Mouse (Mus musculus): ENCODE measurements around the gene Ntsr1. TPM values are rescaled to one million over a fixed set of nuclear protein-coding genes. Genes with fewer than 3 reads are reported as not detected.

Ntsr1 gene
- polyA plus RNA-seq, 1 experiment = not detected

- Histone ChIP-seq H3K27ac (ENCODE audit: insufficient read depth, low read depth, low read length) (no peak overlapping the region), H3K4me1 (ENCODE audit: control insufficient read depth, insufficient read depth, low read length) (no peaks in the 10 kb centered on the region), H3K4me3 (ENCODE audit: insufficient read depth, low read depth, low read length) (no peak overlapping the region)
- WGBS = 72% methylated on average over 5 of the region's 5 CpGs
- TF ChIP-seq POLR2A (IDR thresholded peaks at IDR 0.05; ENCODE audit: insufficient read depth, low read depth, low read length) (no peak), CTCF (IDR thresholded peaks at IDR 0.05; ENCODE audit: insufficient read depth, low read depth, low read length) (no peak)
Observed at GRCm38 (mm10) chr2:180521437-180522221, 21.9 kb downstream of the Ntsr1 start.

DNA sequence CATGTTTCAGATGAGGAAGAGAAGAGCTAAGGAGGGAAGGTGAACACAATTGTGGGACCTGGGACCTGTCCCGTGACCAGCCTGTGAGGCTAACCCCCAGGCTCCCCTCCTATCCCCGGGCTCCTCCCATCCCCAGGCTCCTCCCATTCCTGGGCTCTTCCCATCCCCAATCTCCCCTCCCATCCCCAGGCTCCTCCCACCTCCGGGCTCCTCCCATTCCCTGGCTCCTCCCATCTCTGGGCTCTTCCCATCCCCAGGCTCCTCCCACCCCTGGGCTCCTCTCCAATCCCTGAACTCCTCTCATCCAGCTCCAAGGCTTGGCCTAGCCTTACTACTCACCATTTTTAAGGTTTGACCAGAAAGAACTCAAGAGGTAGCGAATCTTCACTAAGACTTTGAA lies 23.0 kb downstream of the Ntsr1 start:
- 89% methylated on average over 4 of the region's 4 CpGs for WGBS
- TF ChIP-seq POLR2A (IDR thresholded peaks at IDR 0.05; ENCODE audit: insufficient read depth, low read depth, low read length) (no peak), CTCF (IDR thresholded peaks at IDR 0.05; ENCODE audit: insufficient read depth, low read depth, low read length) (no peak)
- H3K4me1 ChIP-seq (ENCODE audit: control insufficient read depth, insufficient read depth, low read length) = peaks cover 6% of the 10 kb centered on the region

DNA sequence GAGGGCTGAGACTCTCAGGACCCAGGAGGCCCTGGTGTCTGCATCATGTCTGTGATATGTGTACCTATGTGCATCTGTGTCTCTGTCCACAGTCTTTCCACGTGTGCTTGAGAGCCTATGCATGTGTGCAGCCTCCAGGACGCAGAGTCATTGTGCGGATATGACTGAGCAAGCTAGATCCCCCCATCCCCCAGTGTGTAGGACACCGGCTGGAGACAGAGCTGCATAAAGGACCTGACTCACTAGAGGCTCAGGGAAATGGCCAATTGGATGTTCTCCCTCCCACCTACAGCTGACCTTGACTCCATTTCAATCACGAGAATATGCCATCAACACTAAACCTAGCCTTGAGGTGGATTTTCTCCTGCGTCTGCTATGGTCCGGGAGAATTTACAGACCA lies 27.7 kb downstream of the Ntsr1 start:
- Histone ChIP-seq H3K27ac (ENCODE audit: insufficient read depth, low read depth, low read length) (no peak overlapping the region), H3K4me3 (ENCODE audit: insufficient read depth, low read depth, low read length) (no peak overlapping the region), H3K4me1 (ENCODE audit: control insufficient read depth, insufficient read depth, low read length) (peaks cover 26% of the 10 kb centered on the region)
- TF ChIP-seq CTCF (IDR thresholded peaks at IDR 0.05; ENCODE audit: insufficient read depth, low read depth, low read length) (no peak), POLR2A (IDR thresholded peaks at IDR 0.05; ENCODE audit: insufficient read depth, low read depth, low read length) (no peak)
- WGBS = 71% methylated on average over 7 of the region's 7 CpGs

More for the DNA sequence above, 23.0 kb downstream of the Ntsr1 start:
- Histone ChIP-seq H3K27ac (ENCODE audit: insufficient read depth, low read depth, low read length) (no peak overlapping the region), H3K4me3 (ENCODE audit: insufficient read depth, low read depth, low read length) (no peak overlapping the region)

- Histone ChIP-seq H3K4me3 (ENCODE audit: insufficient read depth, low read depth, low read length) (no peak overlapping the region), H3K4me1 (ENCODE audit: control insufficient read depth, insufficient read depth, low read length) (peaks cover 26% of the 10 kb centered on the region), H3K27ac (ENCODE audit: insufficient read depth, low read depth, low read length) (no peak overlapping the region)
- WGBS = 41% methylated on average over 8 of the region's 8 CpGs
- no peak for TF ChIP-seq CTCF (IDR thresholded peaks at IDR 0.05; ENCODE audit: insufficient read depth, low read depth, low read length)
- TF ChIP-seq POLR2A (IDR thresholded peaks at IDR 0.05; ENCODE audit: insufficient read depth, low read depth, low read length) = no peak
Observed at GRCm38 (mm10) chr2:180527883-180528282, 28.1 kb downstream of the Ntsr1 start.

- no peak overlapping the region for H3K4me3 ChIP-seq (ENCODE audit: insufficient read depth, low read depth, low read length)
- 18% methylated on average over 7 of the region's 7 CpGs for WGBS
- peaks cover 30% of the 10 kb centered on the region for H3K4me1 ChIP-seq (ENCODE audit: control insufficient read depth, insufficient read depth, low read length)
- TF ChIP-seq CTCF (IDR thresholded peaks at IDR 0.05; ENCODE audit: insufficient read depth, low read depth, low read length) (no peak), POLR2A (IDR thresholded peaks at IDR 0.05; ENCODE audit: insufficient read depth, low read depth, low read length) (no peak)
- no peak overlapping the region for H3K27ac ChIP-seq (ENCODE audit: insufficient read depth, low read depth, low read length)
Observed at GRCm38 (mm10) chr2:180530130-180530529, 30.4 kb downstream of the Ntsr1 start.

- TF ChIP-seq CTCF (IDR thresholded peaks at IDR 0.05; ENCODE audit: insufficient read depth, low read depth, low read length) (no peak), POLR2A (IDR thresholded peaks at IDR 0.05; ENCODE audit: insufficient read depth, low read depth, low read length) (no peak)
- 12% methylated on average over 3 of the region's 3 CpGs for WGBS
- Histone ChIP-seq H3K4me3 (ENCODE audit: insufficient read depth, low read depth, low read length) (no peak overlapping the region), H3K4me1 (ENCODE audit: control insufficient read depth, insufficient read depth, low read length) (peaks cover 30% of the 10 kb centered on the region), H3K27ac (ENCODE audit: insufficient read depth, low read depth, low read length) (0 out of 2 replicates have a peak overlapping the region, but pooled peaks have one; percentile 6)
Observed at GRCm38 (mm10) chr2:180530584-180530983, 30.8 kb downstream of the Ntsr1 start.

DNA sequence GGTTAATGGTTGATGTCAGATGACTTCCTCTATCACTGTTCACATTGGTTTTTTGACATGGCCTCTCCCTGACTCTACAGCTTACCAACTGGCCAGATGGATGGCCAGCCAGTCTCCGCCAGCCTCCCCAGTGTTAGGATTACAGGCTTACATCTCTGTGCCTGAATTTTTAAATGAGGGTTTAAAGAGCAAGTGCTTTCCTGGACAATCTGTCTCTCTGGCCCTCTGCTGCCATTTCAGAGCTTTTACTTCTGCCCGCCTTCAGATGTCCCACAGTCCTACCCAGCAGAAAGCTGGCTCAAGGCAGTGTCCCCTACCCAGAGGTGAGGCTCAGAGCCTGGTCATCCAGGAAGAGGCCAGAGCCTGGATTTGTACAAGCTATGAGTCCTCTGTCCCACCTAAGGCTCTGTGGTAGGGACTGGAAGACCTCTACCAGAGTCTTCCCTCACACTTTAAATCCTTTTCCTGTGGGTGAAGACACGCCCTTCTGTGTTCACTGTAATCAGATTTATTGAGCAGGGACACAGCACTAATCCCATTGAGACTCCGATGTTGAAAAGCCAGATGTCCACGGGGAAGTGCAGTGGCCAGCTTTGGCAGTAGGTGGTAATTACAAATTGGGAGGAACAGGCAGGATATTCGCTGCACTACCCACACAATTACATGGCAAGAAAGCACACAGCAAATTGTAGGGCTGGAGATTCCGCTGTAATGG lies 32.1 kb downstream of the Ntsr1 start:
- H3K4me3 ChIP-seq (ENCODE audit: insufficient read depth, low read depth, low read length) = no peak overlapping the region
- no peak overlapping the region for H3K27ac ChIP-seq (ENCODE audit: insufficient read depth, low read depth, low read length)
- TF ChIP-seq CTCF (IDR thresholded peaks at IDR 0.05; ENCODE audit: insufficient read depth, low read depth, low read length) (no peak), POLR2A (IDR thresholded peaks at IDR 0.05; ENCODE audit: insufficient read depth, low read depth, low read length) (no peak)
- peaks cover 34% of the 10 kb centered on the region for H3K4me1 ChIP-seq (ENCODE audit: control insufficient read depth, insufficient read depth, low read length)
- WGBS = 54% methylated on average over 7 of the region's 7 CpGs

DNA sequence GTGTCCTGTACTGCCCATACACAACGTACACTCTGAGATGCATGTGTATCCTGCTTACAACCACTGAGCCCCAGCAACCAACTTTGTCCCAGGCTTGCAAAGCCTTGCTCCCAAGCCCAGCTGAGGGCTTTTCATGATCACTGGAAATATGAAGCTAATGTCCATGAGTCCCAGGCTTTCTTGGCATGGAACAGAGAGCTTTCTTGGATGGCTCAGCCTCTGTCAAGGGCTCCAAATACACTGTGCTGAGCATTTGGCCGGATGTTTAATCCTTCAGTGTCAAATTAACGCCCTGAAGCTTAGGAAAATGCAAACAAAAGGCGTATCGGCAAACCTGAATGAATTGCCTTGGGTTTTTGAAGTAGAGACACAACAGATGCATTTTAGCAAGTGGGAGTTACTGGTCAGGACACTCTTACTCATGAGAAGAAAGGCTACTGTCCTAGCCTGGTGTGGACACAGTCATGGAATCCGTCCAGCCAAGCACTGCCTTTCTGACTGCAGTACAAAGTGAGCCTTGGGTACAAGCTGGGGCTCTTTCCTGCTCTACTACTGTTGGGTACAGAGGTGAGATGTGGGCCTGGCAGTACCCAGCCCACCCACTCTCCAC lies 32.7 kb downstream of the Ntsr1 start:
- Histone ChIP-seq H3K4me1 (ENCODE audit: control insufficient read depth, insufficient read depth, low read length) (peaks cover 32% of the 10 kb centered on the region), H3K4me3 (ENCODE audit: insufficient read depth, low read depth, low read length) (no peak overlapping the region), H3K27ac (ENCODE audit: insufficient read depth, low read depth, low read length) (no peak overlapping the region)
- 52% methylated on average over 6 of the region's 6 CpGs for WGBS
- no peak for TF ChIP-seq CTCF (IDR thresholded peaks at IDR 0.05; ENCODE audit: insufficient read depth, low read depth, low read length)

DNA sequence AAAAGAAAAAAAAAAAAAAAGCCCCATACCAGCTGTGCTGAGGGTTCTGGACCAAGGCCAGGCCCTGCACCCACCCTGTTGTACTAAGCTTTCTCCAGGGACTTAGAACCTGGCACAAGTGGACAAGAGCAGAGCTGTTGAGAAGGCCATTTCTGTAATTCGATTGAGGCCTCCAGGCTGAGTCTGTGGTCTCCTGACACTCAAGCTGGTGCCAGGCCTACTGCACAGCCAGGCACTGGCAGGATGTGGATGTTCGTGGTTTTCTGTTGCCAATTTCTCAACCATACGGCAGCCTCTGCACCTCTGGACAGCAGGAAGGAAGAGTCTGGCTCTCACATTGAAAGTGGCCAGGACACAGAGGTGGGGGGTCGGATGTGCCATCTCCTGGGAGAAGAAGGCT lies 33.5 kb downstream of the Ntsr1 start:
- Histone ChIP-seq H3K27ac (ENCODE audit: insufficient read depth, low read depth, low read length) (no peak overlapping the region), H3K4me1 (ENCODE audit: control insufficient read depth, insufficient read depth, low read length) (peaks cover 27% of the 10 kb centered on the region), H3K4me3 (ENCODE audit: insufficient read depth, low read depth, low read length) (no peak overlapping the region)
- 66% methylated on average over 4 of the region's 4 CpGs for WGBS
- TF ChIP-seq POLR2A (IDR thresholded peaks at IDR 0.05; ENCODE audit: insufficient read depth, low read depth, low read length) (no peak), CTCF (IDR thresholded peaks at IDR 0.05; ENCODE audit: insufficient read depth, low read depth, low read length) (no peak)
